Mouse (Mus musculus) G1E (cell line): ENCODE results near the gene Gnb1l. TPM values are rescaled to one million over a fixed set of nuclear protein-coding genes. Genes with fewer than 3 reads are reported as not detected.

Experiments used
- ATAC-seq: 2 replicates; pipeline ENCODE4 v1.8.0; 2016; ENCODE audit warnings: mild to moderate bottlenecking; ENCODE audit not compliant: insufficient number of reproducible peaks, poor library complexity, low FRiP score, severe bottlenecking; ENCODE audit errors: extremely low read depth
- DNase-seq: peaks from one replicate; pipeline ENCODE4 v3.0.0; 2012; ENCODE audit warnings: low spot score
- H3K27me3 ChIP-seq: 2 replicates; pipeline ENCODE4 v1.6.1; 2012; ENCODE audit warnings: mild to moderate bottlenecking, low read length, inconsistent platforms; ENCODE audit not compliant: insufficient read depth
- H3K36me3 ChIP-seq: replicated peaks from 2 replicates; pipeline ENCODE3; 2012; ENCODE audit warnings: mild to moderate bottlenecking, inconsistent platforms
- H3K4me1 ChIP-seq: 2 replicates; pipeline ENCODE4 v1.6.1; 2012; ENCODE audit warnings: low read depth, low read length, inconsistent platforms, mixed read lengths; ENCODE audit not compliant: insufficient read depth
- H3K4me3 ChIP-seq: 2 replicates; pipeline ENCODE4 v1.5.1; 2012; ENCODE audit warnings: low read depth, mild to moderate bottlenecking, inconsistent platforms, low read length, moderate library complexity, mixed read lengths
- H3K9me3 ChIP-seq: replicated peaks from 2 replicates; pipeline ENCODE4 v1.6.1; 2012; ENCODE audit warnings: inconsistent platforms
- CTCF ChIP-seq: IDR thresholded peaks from 2 replicates; pipeline ENCODE4 v1.5.1; 2012; ENCODE audit warnings: low read depth, low read length, inconsistent platforms, mixed read lengths
- GATA1 ChIP-seq: IDR thresholded peaks from 2 replicates; pipeline ENCODE4 v1.6.1; 2012; ENCODE audit warnings: borderline replicate concordance, low read length, inconsistent platforms, mixed read lengths
- GATA2 ChIP-seq: IDR thresholded peaks from 2 replicates; pipeline ENCODE4 v1.6.1; 2012; ENCODE audit warnings: low read depth, low read length, inconsistent platforms, borderline replicate concordance
- POLR2AphosphoS5 ChIP-seq: IDR thresholded peaks from 2 replicates; pipeline ENCODE4 v1.6.1; 2012; ENCODE audit warnings: low read depth, low read length, inconsistent platforms; ENCODE audit not compliant: insufficient replicate concordance
- TAL1 ChIP-seq: conservative IDR thresholded peaks from 2 replicates; pipeline ENCODE4 v1.6.1; 2012; ENCODE audit warnings: low read depth, low read length, inconsistent platforms, mixed read lengths
- polyA plus RNA-seq: library from polyadenylated mRNA; stranded (reverse); fragments of >175 nt; gene quantifications from 2 replicates; pipeline ENCODE4 v1.2.3, GENCODE M21; 2012
- total RNA-seq, 2 experiments: library from RNA; stranded (forward) in 1 of 2; stranded (reverse) in 1 of 2; fragments of 200-1000 nt in 1 of 2; fragments of >200 nt in 1 of 2; fragmentation: Nextera tagmentation in 1 of 2; gene quantifications; 2 replicates each; pipeline ENCODE4 v1.2.3; 2014 to 2017

Gnb1l gene
- total and polyA plus RNA-seq, 3 experiments, result 6.1 to 8.0 (median 7.9) TPM

DNA sequence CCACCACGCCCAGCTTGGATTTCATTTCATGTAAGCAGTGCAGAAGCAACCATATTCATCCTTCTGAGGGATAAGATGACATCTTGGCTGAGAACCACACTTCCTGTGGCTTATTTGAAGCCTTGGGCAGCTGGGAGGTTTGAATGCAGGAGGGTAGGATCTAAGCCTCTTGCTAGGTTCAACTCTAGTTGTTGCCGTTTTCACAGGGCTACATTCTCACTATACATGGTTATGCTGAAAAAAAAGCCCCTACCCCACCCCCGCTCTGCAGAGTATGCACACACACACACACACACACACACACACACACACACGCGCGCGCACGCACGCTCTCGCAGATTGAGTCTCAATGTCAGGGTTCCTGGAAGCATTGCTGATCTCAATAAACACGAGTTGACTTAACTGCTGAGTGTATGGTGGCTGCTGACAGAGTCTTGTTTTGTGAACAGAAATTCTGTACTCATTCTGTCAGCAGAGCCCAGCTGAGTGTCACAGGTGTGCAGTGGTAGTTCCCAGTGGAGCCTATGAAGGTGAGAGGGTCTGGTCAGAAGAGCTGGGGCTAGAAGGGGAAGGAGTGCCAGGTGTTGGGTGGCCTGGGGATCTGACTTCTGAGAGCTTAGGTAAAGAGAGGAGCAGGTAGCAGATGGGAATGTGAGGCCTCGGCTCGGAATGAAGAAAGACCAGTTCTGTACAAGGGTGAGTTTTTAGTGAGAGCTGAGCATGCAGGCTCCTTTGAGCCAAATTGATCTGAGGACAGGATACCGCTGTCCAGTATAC is 5.2 kb downstream of the Gnb1l start:
- TF ChIP-seq GATA1 (no peak), GATA2 (no peak), TAL1 (no peak), CTCF (no peak), POLR2AphosphoS5 (no peak)
- Histone ChIP-seq H3K4me3 (no peak overlapping the region), H3K4me1 (peaks cover 39% of the 10 kb centered on the region), H3K36me3 (peaks cover 77% of the 10 kb centered on the region), H3K27me3 (no peaks in the 10 kb centered on the region), H3K9me3 (no peaks in the 10 kb centered on the region)
- ATAC-seq (no peak), DNase-seq (no peak)

DNA sequence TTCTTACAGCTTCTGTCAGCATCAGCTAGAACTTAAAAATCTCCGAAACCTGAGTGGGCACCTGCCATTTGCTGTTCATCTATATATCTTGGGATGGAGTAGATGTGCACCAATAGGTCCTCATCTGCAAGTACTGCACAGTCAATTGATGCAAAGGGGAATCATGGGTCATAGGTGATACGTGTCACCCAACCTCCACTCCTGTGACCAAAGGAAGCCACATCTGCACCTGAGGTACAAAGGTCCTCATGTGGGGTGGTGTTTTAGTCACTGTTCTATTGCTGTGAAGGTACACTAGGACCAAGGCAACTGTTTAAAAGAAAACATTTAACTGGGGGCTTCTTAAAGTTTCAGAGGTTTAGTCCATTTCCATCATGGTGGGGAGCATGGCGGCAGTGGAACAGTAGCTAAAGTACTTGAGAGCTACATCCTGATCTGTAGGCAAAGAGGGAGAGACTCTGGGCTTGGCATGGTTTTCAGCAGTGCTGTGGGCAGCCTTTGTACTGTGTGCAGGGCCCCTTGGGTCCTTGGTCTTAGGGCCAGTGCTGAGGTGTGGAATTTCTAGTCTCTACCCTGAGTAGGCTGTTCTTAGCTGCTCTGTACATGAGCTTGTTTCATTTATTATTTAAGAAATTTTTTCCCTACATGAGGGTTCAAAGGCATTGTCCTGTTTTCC is 8.1 kb downstream of the Gnb1l start:
- Histone ChIP-seq H3K4me3 (no peak overlapping the region), H3K9me3 (no peaks in the 10 kb centered on the region), H3K27me3 (no peaks in the 10 kb centered on the region), H3K36me3 (peaks cover 77% of the 10 kb centered on the region), H3K4me1 (peaks cover 10% of the 10 kb centered on the region)
- TF ChIP-seq CTCF (no peak), GATA1 (no peak), TAL1 (no peak), POLR2AphosphoS5 (no peak), GATA2 (no peak)
- ATAC-seq (no peak), DNase-seq (no peak)

DNA sequence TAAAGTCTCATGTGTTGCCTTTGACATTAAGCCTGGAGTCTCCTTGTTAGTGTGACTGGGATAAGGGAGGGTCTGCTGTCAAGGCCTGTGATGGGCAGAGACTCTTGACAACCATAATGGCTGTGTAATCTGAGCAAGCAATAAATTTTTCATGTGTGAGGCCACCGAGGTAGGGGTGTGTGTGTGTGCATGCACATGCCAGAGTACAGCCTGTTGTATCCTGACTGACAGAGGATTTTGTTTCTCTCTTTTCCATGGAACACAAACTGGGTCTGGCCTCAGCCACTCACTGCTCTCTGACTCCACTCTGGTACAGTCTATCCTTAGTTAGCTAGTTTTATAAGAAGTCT is 8.7 kb downstream of the Gnb1l start:
- TF ChIP-seq GATA2 (no peak), GATA1 (no peak), TAL1 (no peak), CTCF (no peak), POLR2AphosphoS5 (no peak)
- no peak overlapping the region for H3K4me3 ChIP-seq
- no peaks in the 10 kb centered on the region for H3K9me3 ChIP-seq
- H3K36me3 ChIP-seq, result peaks cover 77% of the 10 kb centered on the region
- ATAC-seq (no peak), DNase-seq (no peak)
- H3K4me1 ChIP-seq, result peaks cover 5% of the 10 kb centered on the region; the same call in 1 of the 2 replicates
- H3K27me3 ChIP-seq, result no peaks in the 10 kb centered on the region

DNA sequence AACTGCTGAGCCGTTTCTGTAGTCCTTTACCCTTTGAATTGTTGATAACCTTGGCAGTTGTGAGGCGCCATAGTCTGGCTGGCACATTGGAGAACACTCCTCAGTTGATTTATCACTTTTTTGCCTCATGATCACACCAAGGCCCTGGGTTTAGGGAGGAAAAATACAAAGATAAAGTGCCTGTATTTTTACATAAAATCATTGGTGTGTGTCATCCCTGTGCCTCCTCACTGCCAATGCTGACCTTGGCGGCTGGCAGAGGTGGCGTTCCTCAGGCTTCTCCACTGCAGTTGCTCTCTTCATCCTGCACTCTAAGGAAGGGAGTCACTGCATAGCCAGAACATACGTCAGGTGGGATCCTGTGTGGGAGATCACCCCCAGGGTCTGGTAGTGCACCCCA is 13.2 kb downstream of the Gnb1l start:
- H3K4me1 ChIP-seq, result no peaks in the 10 kb centered on the region
- no peak for TF ChIP-seq GATA1
- TF ChIP-seq CTCF, result no peak
- no peak for TF ChIP-seq POLR2AphosphoS5
- TF ChIP-seq GATA2, result no peak
- TF ChIP-seq TAL1, result no peak
- no peak for DNase-seq
- no peaks in the 10 kb centered on the region for H3K9me3 ChIP-seq
- no peak overlapping the region for H3K4me3 ChIP-seq
- peaks cover 41% of the 10 kb centered on the region for H3K36me3 ChIP-seq
- ATAC-seq, result no peak
- no peaks in the 10 kb centered on the region for H3K27me3 ChIP-seq

DNA sequence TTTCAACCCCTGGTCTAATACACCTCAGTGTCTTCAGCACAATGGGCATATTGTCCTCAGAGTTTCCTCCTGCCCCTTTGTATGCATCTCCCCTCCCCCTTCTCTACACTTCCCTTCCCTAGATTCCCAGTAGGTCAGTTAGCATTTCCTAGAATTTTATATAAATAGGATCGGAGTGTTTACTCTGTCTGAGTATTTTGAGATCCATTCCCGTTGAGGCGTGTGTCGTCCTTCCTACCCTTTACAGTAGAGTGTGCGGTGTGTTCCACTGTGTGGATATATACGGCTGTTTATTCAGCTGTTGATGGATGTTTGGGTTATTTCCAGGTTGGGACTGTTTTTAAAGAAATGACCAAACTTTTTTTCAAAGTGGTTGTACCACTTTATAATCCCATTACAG is 15.0 kb downstream of the Gnb1l start:
- TF ChIP-seq TAL1 (no peak), POLR2AphosphoS5 (no peak), CTCF (no peak), GATA1 (no peak), GATA2 (no peak)

DNA sequence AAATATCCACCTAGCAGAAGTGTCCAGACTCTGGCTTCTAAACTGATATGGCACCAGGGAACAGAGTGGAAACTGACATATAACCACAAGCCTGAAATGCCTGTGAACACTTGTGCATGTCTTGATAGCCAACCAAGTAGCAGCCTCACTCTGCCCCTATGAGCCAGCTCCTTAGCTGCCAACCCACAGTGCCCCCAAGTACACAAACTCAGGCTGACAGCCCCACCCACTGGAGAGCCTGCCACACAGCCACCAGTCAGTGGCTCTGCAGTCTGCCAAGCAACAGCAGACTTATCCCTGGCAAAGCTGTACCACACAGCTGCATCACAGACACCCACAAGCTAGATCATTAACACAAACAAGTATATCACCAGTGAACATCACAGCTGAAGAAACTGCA is 19.6 kb downstream of the Gnb1l start:
- Histone ChIP-seq H3K36me3 (peaks cover 8% of the 10 kb centered on the region), H3K9me3 (no peaks in the 10 kb centered on the region), H3K4me3 (no peak overlapping the region), H3K27me3 (no peaks in the 10 kb centered on the region), H3K4me1 (no peaks in the 10 kb centered on the region)
- DNase-seq, result no peak
- TF ChIP-seq GATA2 (no peak), CTCF (no peak), POLR2AphosphoS5 (no peak), TAL1 (no peak), GATA1 (no peak)
- ATAC-seq, result no peak

More for the DNA sequence above, 15.0 kb downstream of the Gnb1l start:
- no peaks in the 10 kb centered on the region for H3K27me3 ChIP-seq
- ATAC-seq, result no peak
- no peak for DNase-seq
- no peaks in the 10 kb centered on the region for H3K9me3 ChIP-seq
- H3K4me1 ChIP-seq, result no peaks in the 10 kb centered on the region
- H3K4me3 ChIP-seq, result no peak overlapping the region
- peaks cover 35% of the 10 kb centered on the region for H3K36me3 ChIP-seq
